Mouse (Mus musculus) spleen, adult 2 months (tissue): ENCODE measurements around the gene Kiss1r. TPM values are rescaled to one million over a fixed set of nuclear protein-coding genes. Genes with fewer than 3 reads are reported as not detected.
A peak's percentile ranks its signal among the peaks of the same experiment; 100 is the strongest.

Experiments used
- DNase-seq, 2 experiments: peaks; one replicate each; pipeline versions ENCODE4 v3.0.0 to v3.0.0-alpha.2; 2012 to 2021; ENCODE audit warnings: low spot score in 2 of 2, low read depth in 1 of 2
- H3K27ac ChIP-seq: fragments of 200-500 bp; 2 replicates; pipeline ENCODE4 v1.5.1; 2012; ENCODE audit warnings: low read length, inconsistent platforms; ENCODE audit not compliant: insufficient read depth
- H3K27me3 ChIP-seq: fragments of 200-500 bp; 2 replicates; pipeline ENCODE4 v1.6.1; 2012; ENCODE audit warnings: mild to moderate bottlenecking, moderate library complexity, low read length, inconsistent platforms; ENCODE audit not compliant: control insufficient read depth, insufficient read depth
- H3K36me3 ChIP-seq: fragments of 200-500 bp; 2 replicates; pipeline ENCODE4 v1.6.1; 2012; ENCODE audit warnings: mild to moderate bottlenecking, low read length, inconsistent platforms; ENCODE audit not compliant: control insufficient read depth, insufficient read depth
- H3K4me1 ChIP-seq: fragments of 200-500 bp; 2 replicates; pipeline ENCODE4 v1.6.1; 2011; ENCODE audit warnings: inconsistent platforms; ENCODE audit not compliant: control insufficient read depth, insufficient read depth, insufficient read length
- H3K4me3 ChIP-seq: fragments of 200-500 bp; 2 replicates; pipeline ENCODE4 v1.5.1; 2011; ENCODE audit warnings: mild to moderate bottlenecking, inconsistent platforms; ENCODE audit not compliant: insufficient read depth, insufficient read length; ENCODE audit errors: extremely low read depth
- CTCF ChIP-seq: fragments of 200-500 bp; IDR thresholded peaks from 2 replicates; pipeline ENCODE4 v1.5.1; 2011; ENCODE audit warnings: mild to moderate bottlenecking, inconsistent platforms; ENCODE audit not compliant: insufficient read depth, insufficient read length, insufficient replicate concordance; ENCODE audit errors: extremely low read depth
- POLR2A ChIP-seq: fragments of 200-500 bp; IDR thresholded peaks from 2 replicates; pipeline ENCODE4 v1.6.1; 2011; ENCODE audit warnings: low read depth, low read length, inconsistent platforms
- WGBS: fragments of 180-500 bp; shearing (Covaris S2); methylation state at CpG from one replicate; pipeline ENCODE4 v1.1.7; 2018; 5-methylcytosine and 5-hydroxymethylcytosine counted together
- polyA plus RNA-seq: library from polyadenylated mRNA; depleted of rRNA; stranded (reverse); fragments of >200 nt; gene quantifications from 2 replicates; pipeline ENCODE4 v1.2.3, GENCODE M21; 2012

Kiss1r gene
- polyA plus RNA-seq, 1 experiment, result 5.3 TPM

- H3K4me3 ChIP-seq, result peak overlapping the region; percentile 77; the same call in 1 of the 2 replicates
- H3K27me3 ChIP-seq, result no peaks in the 10 kb centered on the region
- TF ChIP-seq CTCF, result no peak
- no peak for TF ChIP-seq POLR2A
- H3K36me3 ChIP-seq, result peaks cover 15% of the 10 kb centered on the region
- 11% methylated on average over 10 of the region's 10 CpGs for WGBS
- H3K4me1 ChIP-seq, result peaks cover 2% of the 10 kb centered on the region; the same call in 1 of the 2 replicates
- H3K27ac ChIP-seq, result no peak overlapping the region
- DNase-seq, result no peak
Measured at GRCm38 (mm10) chr10:79960671-79961294, 44.0 kb downstream of the Kiss1r start.

- Histone ChIP-seq H3K27ac (no peak overlapping the region), H3K4me3 (no peak overlapping the region), H3K27me3 (no peaks in the 10 kb centered on the region), H3K36me3 (peaks cover 40% of the 10 kb centered on the region), H3K4me1 (peaks cover 2% of the 10 kb centered on the region; the same call in 1 of the 2 replicates)
- DNase-seq, result no peak
- no peak for TF ChIP-seq POLR2A
- no peak for TF ChIP-seq CTCF
- 96% methylated on average over 7 of the region's 7 CpGs for WGBS
Measured at GRCm38 (mm10) chr10:79964727-79965126, 48.0 kb downstream of the Kiss1r start.

- Histone ChIP-seq H3K27me3 (no peaks in the 10 kb centered on the region), H3K27ac (no peak overlapping the region), H3K36me3 (peaks cover 40% of the 10 kb centered on the region), H3K4me1 (peaks cover 2% of the 10 kb centered on the region; the same call in 1 of the 2 replicates), H3K4me3 (no peak overlapping the region)
- DNase-seq, result no peak
- WGBS, result 87% methylated on average over 5 of the region's 5 CpGs
- TF ChIP-seq CTCF, result no peak
- TF ChIP-seq POLR2A, result no peak
Measured at GRCm38 (mm10) chr10:79965325-79965724, 48.6 kb downstream of the Kiss1r start.

- Histone ChIP-seq H3K4me3 (no peak overlapping the region), H3K27me3 (peaks cover 10% of the 10 kb centered on the region), H3K27ac (no peak overlapping the region), H3K4me1 (no peaks in the 10 kb centered on the region; the same call in 1 of the 2 replicates), H3K36me3 (peaks cover 38% of the 10 kb centered on the region)
- WGBS, result 94% methylated on average over 5 of the region's 5 CpGs
- TF ChIP-seq CTCF, result no peak
- TF ChIP-seq POLR2A, result no peak
- no peak for DNase-seq
Measured at GRCm38 (mm10) chr10:79966886-79967400, 50.2 kb downstream of the Kiss1r start.

GRCm38 (mm10) chr10:79968181-79968580, 51.4 kb downstream of the Kiss1r start:
- DNase-seq, result no peak
- Histone ChIP-seq H3K4me1 (no peaks in the 10 kb centered on the region; the same call in 1 of the 2 replicates), H3K4me3 (no peak overlapping the region), H3K27ac (no peak overlapping the region), H3K27me3 (peaks cover 10% of the 10 kb centered on the region), H3K36me3 (peaks cover 36% of the 10 kb centered on the region)
- no peak for TF ChIP-seq POLR2A
- TF ChIP-seq CTCF, result no peak
- 96% methylated on average over 1 of the region's 1 CpGs for WGBS

GRCm38 (mm10) chr10:79969124-79969568, 52.4 kb downstream of the Kiss1r start:
- no peak for DNase-seq
- Histone ChIP-seq H3K27ac (no peak overlapping the region), H3K4me1 (no peaks in the 10 kb centered on the region; the same call in 1 of the 2 replicates), H3K36me3 (peaks cover 34% of the 10 kb centered on the region), H3K4me3 (no peak overlapping the region), H3K27me3 (peaks cover 10% of the 10 kb centered on the region)
- no peak for TF ChIP-seq POLR2A
- TF ChIP-seq CTCF, result no peak
- WGBS, result 65% methylated on average over 3 of the region's 3 CpGs
